Mouse (Mus musculus) E14TG2a.4 (cell line): Measurements from ENCODE around the gene LTO1.

Experiments
- CTCF ChIP-seq: conservative IDR thresholded peaks from 2 replicates; pipeline ENCODE4 v1.5.1; 2014; ENCODE audit warnings: low read length
- NANOG ChIP-seq: IDR thresholded peaks from 2 replicates; pipeline ENCODE4 v1.6.1; 2014; ENCODE audit warnings: borderline replicate concordance, low read length, mixed read lengths

- no peak for TF ChIP-seq CTCF
- TF ChIP-seq NANOG, result no peak
Observed at GRCm38 (mm10) chr7:144874226-144874625, 40.7 kb upstream of the LTO1 start.
